Mouse (Mus musculus): Measurements from ENCODE around the gene Vim.

Gene Vim

GRCm38 (mm10) chr2:13573408-13574065 is at the start of gene Vim:
Gene Vim, plus strand, starts transcription at chr2:13573927.
- peak; percentile 90 for DNase-seq (ENCODE audit: low spot score)

- DNase-seq (ENCODE audit: low spot score): no peak
These were observed 47.5 kb upstream of the Vim start for GRCm38 (mm10) chr2:13526205-13526604.

- no peak for DNase-seq (ENCODE audit: low spot score)
These were observed 46.6 kb upstream of the Vim start for GRCm38 (mm10) chr2:13527125-13527524.

- no peak for DNase-seq (ENCODE audit: low spot score)
These were observed 46.2 kb upstream of the Vim start for GRCm38 (mm10) chr2:13527531-13527930.

GRCm38 (mm10) chr2:13529253-13529933 is 44.3 kb upstream of the Vim start:
- no peak for DNase-seq (ENCODE audit: low spot score)

- no peak for DNase-seq (ENCODE audit: low spot score)
These were observed 43.1 kb upstream of the Vim start for GRCm38 (mm10) chr2:13530639-13531038.

- no peak for DNase-seq (ENCODE audit: low spot score)
These were observed 37.0 kb upstream of the Vim start for GRCm38 (mm10) chr2:13536747-13537146.

GRCm38 (mm10) chr2:13537733-13538132 is 36.0 kb upstream of the Vim start:
- DNase-seq (ENCODE audit: low spot score): no peak

GRCm38 (mm10) chr2:13538258-13538657 is 35.5 kb upstream of the Vim start:
- DNase-seq (ENCODE audit: low spot score): no peak

GRCm38 (mm10) chr2:13538704-13539377 is 34.9 kb upstream of the Vim start:
- no peak for DNase-seq (ENCODE audit: low spot score)

GRCm38 (mm10) chr2:13539860-13540259 is 33.9 kb upstream of the Vim start:
- peak; percentile 17 for DNase-seq (ENCODE audit: low spot score)

- no peak for DNase-seq (ENCODE audit: low spot score)
These were observed 30.1 kb upstream of the Vim start for GRCm38 (mm10) chr2:13543519-13544124.

GRCm38 (mm10) chr2:13544193-13544824 is 29.4 kb upstream of the Vim start, which contains the start of gene Trdmt1:
Gene Trdmt1, minus strand, starts transcription at chr2:13544668.
- peak; percentile 77 for DNase-seq (ENCODE audit: low spot score)

GRCm38 (mm10) chr2:13548749-13549148 is 25.0 kb upstream of the Vim start:
- no peak for DNase-seq (ENCODE audit: low spot score)

GRCm38 (mm10) chr2:13553966-13554365 is 19.8 kb upstream of the Vim start:
- no peak for DNase-seq (ENCODE audit: low spot score)

GRCm38 (mm10) chr2:13556239-13556638 is 17.5 kb upstream of the Vim start:
- no peak for DNase-seq (ENCODE audit: low spot score)

GRCm38 (mm10) chr2:13557145-13558030 is 16.3 kb upstream of the Vim start:
- DNase-seq (ENCODE audit: low spot score): no peak

- peak; percentile 11 for DNase-seq (ENCODE audit: low spot score)
These were observed 15.0 kb upstream of the Vim start for GRCm38 (mm10) chr2:13558607-13559262.

GRCm38 (mm10) chr2:13559303-13559702 is 14.4 kb upstream of the Vim start:
- no peak for DNase-seq (ENCODE audit: low spot score)

GRCm38 (mm10) chr2:13559729-13560128 is 14.0 kb upstream of the Vim start:
- no peak for DNase-seq (ENCODE audit: low spot score)

GRCm38 (mm10) chr2:13560396-13560795 is 13.3 kb upstream of the Vim start:
- no peak for DNase-seq (ENCODE audit: low spot score)

All from MN1 (cell line).